8 mouse cellular contexts compared by ENCODE assay signal in genomic region chr7:139905661-139906060, GRCm38 (mm10). TPM values are rescaled to one million over a fixed set of nuclear protein-coding genes. Genes with fewer than 3 reads are reported as not detected.
DNase-seq lines count a peak whose midpoint lies in the region; ATAC-seq and TF ChIP-seq lines count a peak whose summit lies in the region.

No protein-coding gene starts in this region.

- H3K4me3 ChIP-seq in spleen, adult 2 months (ENCODE audit: extremely low read depth, insufficient read depth, insufficient read length) = no peak overlapping the region
- H3K4me3 ChIP-seq in intestine, embryonic 15.5 days (replicated peaks) = no peak overlapping the region
- H3K4me3 ChIP-seq in lung, embryonic 15.5 days = no peak overlapping the region

- H3K27me3 ChIP-seq in spleen, adult 2 months (ENCODE audit: control insufficient read depth, insufficient read depth, low read length) = no peaks in the 10 kb centered on the region
- no peaks in the 10 kb centered on the region for H3K27me3 ChIP-seq in intestine, embryonic 15.5 days (replicated peaks)
- peaks cover 20% of the 10 kb centered on the region for H3K27me3 ChIP-seq in lung, embryonic 15.5 days

- H3K4me2 ChIP-seq in intestine, embryonic 15.5 days (replicated peaks) = 0 out of 2 replicates have a peak overlapping the region, but pooled peaks have one; percentile 10
- H3K4me2 ChIP-seq in lung, embryonic 15.5 days = no peak overlapping the region

- WGBS in spleen, adult 2 months = 3% methylated on average over 6 of the region's 6 CpGs
- 2% methylated on average over 6 of the region's 6 CpGs for WGBS in intestine, embryonic 15.5 days
- 2% methylated on average over 6 of the region's 6 CpGs for WGBS in lung, embryonic 15.5 days

- no peaks in the 10 kb centered on the region; the same call in 1 of the 2 replicates for H3K4me1 ChIP-seq in spleen, adult 2 months (ENCODE audit: control insufficient read depth, insufficient read depth, insufficient read length)
- no peaks in the 10 kb centered on the region for H3K4me1 ChIP-seq in intestine, embryonic 15.5 days (replicated peaks)
- no peaks in the 10 kb centered on the region for H3K4me1 ChIP-seq in lung, embryonic 15.5 days

- peak; percentile 14 to 21 for DNase-seq in spleen, adult 2 months (ENCODE audit: low read depth in 1 of 2, low spot score in 2 of 2)
- no peak for DNase-seq in spleen, postnatal 4 days (ENCODE audit: low spot score in 2 of 2)
- DNase-seq in adipocyte (ENCODE audit: low spot score) = peak; percentile 5
- DNase-seq in fibroblast of lung, adult 2 months (ENCODE audit: low read depth) = peak; percentile 23
- peak; percentile 28 for DNase-seq in retina, postnatal 7 days (ENCODE audit: low read depth, low spot score)
- DNase-seq in right cerebral cortex, postnatal 14 days = no peak

- no peak for ATAC-seq in intestine, embryonic 15.5 days
- ATAC-seq in lung, embryonic 15.5 days (ENCODE audit: borderline replicate concordance, extremely low read depth, low FRiP score, low TSS enrichment) = peak; percentile 37; the same call in 1 of the 2 replicates

- no peak for TF ChIP-seq POLR2A in spleen, adult 2 months (IDR thresholded peaks at IDR 0.05; ENCODE audit: low read depth, low read length)

- H3K9me3 ChIP-seq in intestine, embryonic 15.5 days = no peaks in the 10 kb centered on the region
- H3K9me3 ChIP-seq in lung, embryonic 15.5 days = no peaks in the 10 kb centered on the region

- TF ChIP-seq CTCF in spleen, adult 2 months (IDR thresholded peaks at IDR 0.05; ENCODE audit: extremely low read depth, insufficient read depth, insufficient read length, insufficient replicate concordance) = peak; percentile 23; the same call in 1 of the 2 replicates

- no peak overlapping the region for H3K9ac ChIP-seq in intestine, embryonic 15.5 days
- H3K9ac ChIP-seq in lung, embryonic 15.5 days = no peak overlapping the region

- no peaks in the 10 kb centered on the region for H3K36me3 ChIP-seq in spleen, adult 2 months (ENCODE audit: control insufficient read depth, insufficient read depth, low read length)
- no peaks in the 10 kb centered on the region for H3K36me3 ChIP-seq in intestine, embryonic 15.5 days
- no peaks in the 10 kb centered on the region for H3K36me3 ChIP-seq in lung, embryonic 15.5 days

- H3K27ac ChIP-seq in spleen, adult 2 months (ENCODE audit: insufficient read depth, low read length) = no peak overlapping the region
- H3K27ac ChIP-seq in intestine, embryonic 15.5 days = no peak overlapping the region
- H3K27ac ChIP-seq in lung, embryonic 15.5 days = no peak overlapping the region

RNA-seq across cellular contexts. Expression of gene Kndc1, which starts 11.2 kb away (rescaled TPM):
- 0.08 and 0.16 TPM in 2 replicates for polyA plus RNA-seq in spleen, adult 2 months (2012; rRNA removed)
- polyA plus RNA-seq in intestine, embryonic 15.5 days (2015; fragmentation: Nextera tagmentation; extraction: Ambion mirVana) = 0.13 and 0.24 TPM in 2 replicates
- polyA plus RNA-seq in lung, embryonic 15.5 days (2015; fragmentation: Nextera tagmentation; extraction: Ambion mirVana) = 0.64 and 0.69 TPM in 2 replicates

RNA-seq across cellular contexts. Expression of gene Utf1, which starts 37.9 kb away (rescaled TPM):
- polyA plus RNA-seq in spleen, adult 2 months (2012; rRNA removed) = 1.1 and 2.3 TPM in 2 replicates
- polyA plus RNA-seq in intestine, embryonic 15.5 days (2015; fragmentation: Nextera tagmentation; extraction: Ambion mirVana) = not detected in 2 replicates
- 0.31 TPM in 1 of 2 replicates, not detected in the other for polyA plus RNA-seq in lung, embryonic 15.5 days (2015; fragmentation: Nextera tagmentation; extraction: Ambion mirVana)

Comparison
In these comparisons a context has a peak if more than half of its experiments do, and no peak if none do; other contexts are left out.
1. DNase-seq: peak in spleen, adult 2 months (2 of 2), adipocyte (single experiment), fibroblast of lung, adult 2 months (single experiment) and retina, postnatal 7 days (single experiment); none in spleen, postnatal 4 days (0 of 2) and right cerebral cortex, postnatal 14 days (single experiment).